Mouse (Mus musculus): ENCODE results near the gene Cluh.

Cluh gene

DNA sequence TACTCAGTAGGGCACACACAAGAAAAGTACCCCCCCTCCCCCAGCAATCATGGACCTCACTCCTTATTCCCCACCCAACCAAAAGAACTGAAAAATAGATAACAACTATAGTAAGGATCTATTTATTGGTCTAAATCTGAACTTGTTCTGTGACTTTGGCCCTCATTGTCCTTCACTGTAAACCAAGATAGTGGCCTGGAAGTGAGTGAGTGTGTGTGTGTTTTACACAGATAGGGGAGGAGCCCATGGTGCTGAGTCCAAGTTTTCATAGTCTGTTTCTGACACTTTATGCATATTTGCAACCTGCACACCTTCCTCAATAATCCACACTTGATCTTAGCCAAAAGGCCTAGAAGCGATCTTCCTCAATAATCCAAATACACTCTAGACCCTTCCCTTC is 619 bp upstream of the Cluh start:
- no peak for DNase-seq

- DNase-seq, result peak in 1 of 2 experiments; percentile 30
These were observed 604 bp downstream of the Cluh start for GRCm38 (mm10) chr11:74649647-74650551.

- no peak for DNase-seq
These were observed 1.3 kb downstream of the Cluh start for GRCm38 (mm10) chr11:74650576-74651100.

- DNase-seq, result no peak
These were observed 3.5 kb downstream of the Cluh start for GRCm38 (mm10) chr11:74652791-74653191.

GRCm38 (mm10) chr11:74653385-74653784 is 4.1 kb downstream of the Cluh start:
- DNase-seq, result no peak

DNA sequence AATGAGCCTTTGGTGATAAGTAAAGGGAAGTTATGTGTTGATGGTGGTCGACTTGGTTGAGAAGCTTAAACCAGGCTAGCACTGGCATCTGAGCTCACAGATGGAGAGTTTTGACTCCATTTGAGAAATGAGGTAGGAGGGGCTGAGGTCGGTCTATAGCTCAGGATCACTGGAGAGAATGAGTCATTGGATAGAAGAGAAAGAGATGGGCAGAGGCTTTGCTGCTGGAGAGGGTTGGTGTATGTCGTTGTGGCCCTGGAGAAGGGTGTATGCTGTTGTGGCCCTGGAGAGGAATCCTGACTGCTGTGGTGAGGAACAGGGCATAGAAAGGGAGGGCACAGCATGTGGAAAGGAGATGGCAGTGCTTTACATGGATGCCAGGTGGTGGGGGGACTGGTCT is 6.6 kb downstream of the Cluh start:
- DNase-seq, result no peak

GRCm38 (mm10) chr11:74660336-74660735 is 11.0 kb downstream of the Cluh start:
- no peak for DNase-seq

GRCm38 (mm10) chr11:74661641-74662040 is 12.3 kb downstream of the Cluh start:
- DNase-seq, result no peak

DNA sequence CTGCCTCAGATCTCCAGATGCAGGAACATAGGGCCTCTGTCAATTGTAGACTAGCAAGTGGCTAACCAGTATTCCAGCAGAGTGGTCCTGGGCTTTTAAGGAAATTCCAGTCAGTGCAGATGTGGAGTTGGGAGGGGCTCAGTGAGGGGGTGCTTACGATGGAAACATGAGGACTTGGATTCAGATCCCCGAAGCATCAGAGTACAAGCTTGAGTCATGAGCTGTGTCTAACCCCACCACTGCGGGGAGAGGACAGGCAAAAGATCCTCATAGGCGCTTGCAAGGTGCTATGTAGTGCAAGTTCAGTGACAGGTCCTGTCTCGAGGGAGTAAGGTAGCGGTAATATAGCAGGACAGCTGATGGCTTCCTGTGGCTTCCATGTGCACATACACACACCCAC is 12.9 kb downstream of the Cluh start:
- no peak for DNase-seq

DNA sequence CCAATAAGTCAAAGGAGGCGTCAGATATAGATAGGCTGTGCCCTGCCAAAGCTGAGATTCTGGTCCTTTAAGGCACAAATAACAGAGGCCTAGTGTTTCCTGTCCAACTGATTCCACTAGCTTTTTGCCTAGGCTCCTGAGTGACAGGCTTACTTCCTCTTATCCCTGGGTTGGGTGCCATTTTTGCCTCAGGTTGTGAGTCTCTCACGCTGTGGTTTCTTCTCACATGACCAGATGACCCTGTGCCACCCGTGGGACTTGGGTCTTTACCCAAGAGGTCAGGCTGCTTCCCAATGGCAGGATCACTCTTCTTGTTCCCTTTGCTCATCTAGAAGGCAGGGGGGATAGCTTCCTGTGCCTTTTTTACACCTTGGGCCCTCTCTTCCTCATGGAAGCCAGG is 15.0 kb downstream of the Cluh start:
- DNase-seq, result no peak

DNA sequence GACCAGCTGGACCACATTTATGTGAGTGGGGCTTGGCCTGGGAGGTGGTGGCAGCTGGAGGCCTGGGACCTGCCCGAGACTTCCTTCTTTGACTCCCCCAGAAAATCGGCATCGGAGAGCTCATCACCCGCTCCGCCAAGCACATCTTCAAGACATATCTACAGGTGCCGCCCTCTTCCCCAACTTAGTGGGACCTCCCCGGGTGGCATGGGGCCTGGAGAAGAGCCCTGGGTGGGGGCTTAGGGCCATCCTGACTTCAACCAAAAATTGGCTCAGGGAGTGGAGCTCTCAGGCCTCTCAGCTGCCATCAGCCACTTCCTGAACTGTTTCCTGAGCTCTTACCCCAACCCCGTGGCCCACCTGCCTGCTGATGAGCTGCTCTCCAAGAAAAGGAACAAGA is 15.6 kb downstream of the Cluh start:
- DNase-seq, result no peak

DNA sequence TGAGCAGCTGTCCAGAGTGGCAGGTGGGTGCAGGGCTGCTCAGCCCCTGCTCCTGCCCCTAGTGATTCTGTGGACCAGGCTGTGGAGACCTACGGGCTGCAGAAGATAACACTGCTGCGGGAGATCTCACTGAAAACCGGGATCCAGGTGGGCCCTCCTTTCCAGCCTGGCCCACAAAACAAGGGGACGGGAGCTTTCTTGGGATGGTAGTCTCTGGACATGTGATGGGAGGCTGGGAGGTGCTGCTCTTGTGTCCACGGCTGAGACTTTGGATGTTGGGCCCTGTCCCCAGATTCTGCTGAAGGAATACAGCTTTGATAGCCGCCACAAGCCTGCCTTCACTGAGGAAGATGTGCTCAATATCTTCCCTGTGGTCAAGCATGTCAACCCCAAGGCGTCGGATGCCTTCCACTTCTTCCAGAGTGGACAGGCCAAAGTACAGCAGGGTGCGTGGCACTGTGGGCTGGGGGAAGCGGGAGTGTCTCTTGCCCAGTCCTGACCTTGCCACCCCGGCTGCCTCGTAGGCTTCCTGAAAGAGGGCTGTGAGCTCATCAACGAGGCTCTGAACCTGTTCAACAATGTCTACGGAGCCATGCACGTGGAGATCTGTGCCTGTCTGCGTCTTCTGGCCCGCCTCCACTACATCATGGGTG is 16.5 kb downstream of the Cluh start:
- DNase-seq, result no peak

DNA sequence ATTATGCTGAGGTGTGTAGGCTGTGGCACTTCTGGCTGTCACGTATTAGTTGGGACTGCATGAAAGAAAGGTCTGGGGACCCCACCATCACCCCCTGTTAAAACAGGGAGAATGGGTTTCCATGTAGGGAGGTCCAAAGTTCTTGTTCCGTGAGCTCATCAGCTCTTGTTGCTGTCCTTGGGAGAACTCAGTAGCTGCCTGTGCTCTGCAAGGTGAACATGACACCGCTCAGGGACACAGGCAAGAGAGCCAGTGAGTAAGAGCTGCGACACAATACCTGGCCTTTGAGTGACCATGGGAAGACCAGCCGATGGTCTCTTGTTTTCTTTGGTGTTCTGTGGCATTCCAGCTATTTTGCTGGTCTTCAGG is 17.0 kb downstream of the Cluh start:
- DNase-seq, result no peak

GRCm38 (mm10) chr11:74666776-74667581 is 17.7 kb downstream of the Cluh start:
- DNase-seq, result no peak

- DNase-seq, result no peak
These were observed 18.3 kb downstream of the Cluh start for GRCm38 (mm10) chr11:74667582-74668010.

DNA sequence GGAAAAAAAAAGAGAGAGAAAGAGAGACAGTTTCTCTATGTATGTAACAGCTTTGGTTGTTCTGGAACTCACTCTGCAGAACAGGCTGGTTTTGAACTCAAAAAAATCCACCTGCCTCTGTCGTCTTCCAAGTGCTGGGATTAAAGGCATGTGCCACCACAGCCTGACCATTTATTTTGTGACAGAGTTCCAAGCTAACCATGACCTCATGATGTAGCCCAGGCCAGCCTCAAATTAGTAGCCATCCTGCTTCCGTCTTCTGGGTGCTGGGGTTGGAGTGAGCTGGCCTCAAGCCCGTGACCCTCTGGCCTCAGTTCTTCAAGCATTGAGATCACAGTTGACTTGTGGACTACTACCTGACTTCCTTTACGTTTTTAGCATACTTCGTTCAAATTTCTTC is 19.2 kb downstream of the Cluh start:
- no peak for DNase-seq

GRCm38 (mm10) chr11:74668971-74669370 is 19.7 kb downstream of the Cluh start:
- no peak for DNase-seq

- DNase-seq, result no peak
These were observed 20.9 kb downstream of the Cluh start for GRCm38 (mm10) chr11:74670151-74670550.

DNA sequence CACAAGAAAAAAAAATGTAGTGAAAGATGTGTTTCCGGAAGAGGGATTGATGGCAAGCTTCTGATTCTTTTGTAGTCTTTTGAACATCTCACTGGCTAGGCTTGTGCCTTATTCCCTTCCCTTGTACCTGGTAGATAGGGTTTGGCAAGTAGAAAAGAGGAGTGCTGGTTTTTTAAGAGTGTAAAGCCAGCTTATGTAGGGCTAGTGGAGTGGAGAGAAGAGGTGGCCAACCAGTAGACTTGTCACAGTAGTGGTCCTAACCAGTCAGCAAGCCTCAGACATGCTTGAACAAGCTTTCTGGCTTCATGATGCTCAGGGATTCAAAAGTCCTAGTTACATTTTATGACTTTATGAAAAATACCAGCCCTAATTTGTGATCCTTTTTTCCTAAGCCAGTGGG is 21.7 kb downstream of the Cluh start:
- no peak for DNase-seq

- no peak for DNase-seq
These were observed 22.5 kb downstream of the Cluh start for GRCm38 (mm10) chr11:74671839-74672238.

DNA sequence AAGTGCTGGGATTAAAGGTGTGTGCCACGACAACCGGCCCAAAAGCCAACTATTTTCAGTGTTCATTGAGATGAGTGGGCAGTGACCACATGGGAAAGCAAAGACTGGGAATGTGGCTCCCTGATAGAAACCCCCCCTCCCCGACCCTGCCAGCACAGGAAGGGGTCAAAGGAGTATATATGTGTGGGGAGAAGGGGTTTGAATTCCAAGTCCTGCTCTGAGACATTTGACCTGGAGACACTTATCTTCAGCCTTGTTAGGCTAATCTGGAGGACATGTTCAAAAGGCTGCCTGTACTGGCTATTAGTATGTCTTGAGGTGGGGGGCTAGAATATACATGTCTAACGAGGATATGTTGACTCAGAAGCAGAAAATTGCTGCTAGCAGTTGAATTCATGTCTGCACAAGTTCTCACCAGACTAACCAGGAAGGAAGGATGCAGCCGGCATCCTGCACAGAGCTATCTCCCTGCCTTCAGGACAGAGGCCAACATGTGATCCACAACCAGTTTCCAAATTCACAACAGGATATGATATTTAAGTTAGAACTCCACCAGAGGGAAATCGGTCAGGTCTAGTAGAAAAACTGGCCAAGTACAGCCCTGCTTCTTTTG is 23.7 kb downstream of the Cluh start:
- no peak for DNase-seq

- DNase-seq, result no peak
These were observed 24.3 kb downstream of the Cluh start for GRCm38 (mm10) chr11:74673561-74673960.

DNA sequence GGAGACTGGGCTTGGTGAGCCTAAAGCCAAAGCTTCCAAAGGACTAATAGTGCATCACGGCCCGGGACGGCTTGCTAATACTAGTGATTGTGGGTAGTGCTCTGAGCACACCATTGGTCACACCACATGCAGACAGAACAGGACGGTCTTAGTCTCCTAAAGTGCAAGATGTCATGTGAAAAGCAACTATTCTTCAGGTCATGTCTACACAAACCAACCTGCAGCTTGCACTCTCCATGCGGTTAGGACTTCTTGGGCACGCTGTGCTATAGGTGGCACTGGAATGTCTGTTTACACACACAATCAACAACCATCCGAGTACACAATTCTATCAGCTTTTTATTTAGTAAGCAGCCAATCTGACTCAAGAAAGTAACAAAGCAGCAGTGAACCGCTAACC is 25.4 kb downstream of the Cluh start:
- DNase-seq, result no peak

All from thymus, adult 18-20 months (tissue).